Mouse (Mus musculus): ENCODE data around the gene Pde6d. TPM values are rescaled to one million over a fixed set of nuclear protein-coding genes. Genes with fewer than 3 reads are reported as not detected.

Pde6d gene
- 115 and 122 TPM in 2 replicates for polyA plus RNA-seq (2015; fragmentation: Nextera tagmentation; extraction: Ambion mirVana)

DNA sequence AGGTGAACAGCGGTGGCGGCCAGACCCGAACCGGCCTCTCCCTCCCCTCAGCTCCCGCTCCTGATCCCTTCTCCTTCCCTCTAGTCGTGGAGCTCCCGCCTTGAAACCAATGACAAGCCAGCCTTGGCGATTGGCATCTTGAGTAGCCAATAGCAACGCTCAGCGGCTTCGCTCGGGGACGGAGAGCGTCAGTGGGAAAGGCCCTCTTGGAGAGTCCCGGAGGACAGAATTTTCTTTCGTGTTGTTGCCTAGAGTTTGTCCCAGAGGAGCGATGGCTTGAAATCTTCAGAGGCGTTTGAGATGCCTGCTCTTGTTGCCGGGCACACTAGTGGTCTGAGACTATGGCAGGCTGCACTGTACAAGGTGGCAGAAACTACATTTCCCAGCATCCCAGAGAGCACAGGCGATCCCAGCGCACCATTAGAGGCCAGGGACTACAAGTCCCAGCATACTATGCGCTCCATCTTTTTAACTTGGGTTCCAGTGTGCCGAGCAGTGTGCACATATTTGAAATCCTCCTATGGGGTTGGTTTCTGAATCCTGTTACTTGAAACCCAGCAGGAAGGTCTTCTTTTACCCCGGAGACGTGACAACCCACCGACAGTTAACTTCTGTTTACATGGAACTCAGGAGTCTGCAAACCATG is at the start of gene Pde6d, which contains the start of gene Cops7b:
TSS of gene Pde6d (minus strand) at position 179 of the 646 bp plus-strand sequence.
TSS of gene Cops7b (plus strand) at position 454 of the 646 bp plus-strand sequence.
- Histone ChIP-seq H3K27me3 (no peaks in the 10 kb centered on the region), H3K4me1 (replicated peaks) (peaks cover 17% of the 10 kb centered on the region), H3K36me3 (no peaks in the 10 kb centered on the region), H3K9me3 (no peaks in the 10 kb centered on the region), H3K27ac (replicated peaks) (peak within 1 kb of the TSS; percentile 82), H3K4me2 (peak within 1 kb of the TSS; percentile 88), H3K4me3 (peak within 1 kb of the TSS; percentile 92), H3K9ac (peak within 1 kb of the TSS; percentile 86)
- peak; percentile 98 for ATAC-seq (ENCODE audit: low FRiP score, low read depth)
- WGBS, result 0% methylated on average over 26 of the region's 26 CpGs

DNA sequence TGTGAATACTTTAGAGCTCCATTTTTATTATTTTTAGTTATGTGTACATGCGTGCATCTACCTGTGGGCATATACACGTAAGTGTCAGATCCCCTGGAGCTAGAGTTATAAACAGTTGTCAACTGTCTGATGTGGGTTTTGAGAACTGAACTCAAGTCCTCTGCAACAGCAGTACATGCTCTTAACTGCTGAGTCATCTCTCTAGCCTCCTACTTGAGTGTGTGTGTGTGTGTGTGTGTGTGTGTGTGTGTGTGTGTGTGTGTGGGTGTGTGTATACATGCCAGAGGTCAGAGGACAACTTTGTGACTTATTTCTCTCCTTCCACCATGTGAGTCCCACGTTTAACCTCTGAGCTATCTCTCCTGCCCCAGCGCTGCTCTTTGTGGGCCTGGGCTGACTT is 48.1 kb upstream of the Pde6d start:
- Histone ChIP-seq H3K4me2 (no peak overlapping the region), H3K9me3 (no peaks in the 10 kb centered on the region), H3K9ac (no peak overlapping the region), H3K27ac (replicated peaks) (no peak overlapping the region), H3K27me3 (no peaks in the 10 kb centered on the region), H3K36me3 (no peaks in the 10 kb centered on the region), H3K4me1 (replicated peaks) (peaks cover 17% of the 10 kb centered on the region), H3K4me3 (no peak overlapping the region)
- no peak for ATAC-seq (ENCODE audit: low FRiP score, low read depth)
- WGBS, result 80% methylated on average over 4 of the region's 4 CpGs

- Histone ChIP-seq H3K9ac (no peak overlapping the region), H3K27ac (replicated peaks) (no peak overlapping the region), H3K4me3 (no peak overlapping the region), H3K4me1 (replicated peaks) (peaks cover 17% of the 10 kb centered on the region), H3K27me3 (no peaks in the 10 kb centered on the region), H3K36me3 (no peaks in the 10 kb centered on the region), H3K4me2 (no peak overlapping the region), H3K9me3 (no peaks in the 10 kb centered on the region)
- WGBS, result 57% methylated on average over 4 of the region's 4 CpGs
- no peak for ATAC-seq (ENCODE audit: low FRiP score, low read depth)
These were observed 47.5 kb upstream of the Pde6d start for GRCm38 (mm10) chr1:86629936-86630335.

DNA sequence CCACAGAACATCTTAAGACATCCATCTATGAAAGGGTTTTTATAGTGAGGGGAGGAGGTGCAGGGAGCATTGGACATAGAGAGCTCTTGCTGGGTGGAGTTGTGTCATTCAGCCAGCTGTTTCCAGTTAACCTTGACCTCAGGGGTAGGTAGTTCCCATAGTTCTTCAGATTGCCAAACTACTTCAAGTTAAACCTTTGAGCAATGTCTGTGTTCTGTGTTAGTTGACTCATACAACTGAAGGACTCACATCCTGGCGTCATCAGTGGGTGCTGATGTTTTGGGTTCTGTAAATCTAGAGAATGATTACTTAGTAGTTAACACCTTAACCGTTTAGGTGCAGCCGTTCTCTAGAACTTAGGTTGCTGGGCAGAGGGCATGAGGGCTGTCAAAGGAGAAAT is 45.8 kb upstream of the Pde6d start:
- WGBS, result 88% methylated on average over 3 of the region's 3 CpGs
- Histone ChIP-seq H3K9me3 (no peaks in the 10 kb centered on the region), H3K9ac (no peak overlapping the region), H3K4me1 (replicated peaks) (peaks cover 4% of the 10 kb centered on the region; the same call in 1 of the 2 replicates), H3K4me3 (no peak overlapping the region), H3K27me3 (no peaks in the 10 kb centered on the region), H3K36me3 (no peaks in the 10 kb centered on the region), H3K27ac (replicated peaks) (no peak overlapping the region), H3K4me2 (no peak overlapping the region)
- ATAC-seq (ENCODE audit: low FRiP score, low read depth), result no peak

DNA sequence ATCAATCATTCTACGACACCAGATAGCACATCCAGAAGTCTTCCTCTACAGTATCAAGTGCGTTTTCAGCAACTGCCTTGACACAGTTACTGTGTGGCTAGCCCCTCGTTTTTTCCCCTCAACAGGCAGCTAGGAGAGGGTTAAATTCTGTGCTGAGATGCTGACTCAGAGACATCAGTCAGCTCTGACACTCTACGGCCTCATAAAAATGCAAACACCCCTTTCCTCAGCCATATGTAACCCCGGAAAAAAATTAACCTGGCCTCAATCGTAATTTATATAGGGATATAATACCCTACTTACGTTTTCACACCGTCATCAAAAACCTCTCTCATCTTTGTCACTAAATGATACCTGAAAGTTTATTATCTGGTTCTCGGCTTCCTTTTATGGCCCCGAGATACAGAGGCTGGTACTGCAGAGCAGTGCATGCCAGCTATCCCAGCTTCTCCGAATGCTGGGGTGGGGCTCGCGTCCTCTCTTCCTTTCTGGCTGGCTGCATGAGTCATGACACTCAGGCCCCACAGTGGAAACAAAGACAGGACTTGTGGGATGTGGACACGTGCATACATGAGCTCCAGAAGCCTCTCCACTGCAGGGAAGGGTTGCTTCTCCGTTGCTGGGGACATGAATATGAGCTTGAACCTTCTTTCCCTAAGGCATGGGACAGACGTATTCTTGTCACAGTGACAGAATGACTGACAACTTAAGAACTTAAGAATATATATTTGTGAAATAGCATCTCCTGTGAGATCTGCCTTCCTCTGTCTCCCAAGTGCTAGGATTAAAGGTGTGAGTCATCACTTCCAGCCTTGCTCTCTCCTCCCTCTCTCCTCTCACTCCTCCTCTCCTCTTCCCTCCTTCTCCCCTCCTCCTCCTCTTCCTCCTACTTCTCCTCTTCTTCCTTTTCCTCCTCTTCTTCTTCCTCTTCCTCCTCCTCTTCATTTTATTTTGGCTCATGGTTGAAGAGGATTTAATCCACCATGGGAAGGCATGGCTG is 40.9 kb upstream of the Pde6d start:
- Histone ChIP-seq H3K4me2 (no peak overlapping the region), H3K9me3 (no peaks in the 10 kb centered on the region), H3K36me3 (no peaks in the 10 kb centered on the region), H3K27ac (replicated peaks) (no peak overlapping the region), H3K9ac (no peak overlapping the region), H3K27me3 (no peaks in the 10 kb centered on the region), H3K4me3 (no peak overlapping the region), H3K4me1 (replicated peaks) (no peaks in the 10 kb centered on the region)
- 59% methylated on average over 16 of the region's 16 CpGs for WGBS
- no peak for ATAC-seq (ENCODE audit: low FRiP score, low read depth)

DNA sequence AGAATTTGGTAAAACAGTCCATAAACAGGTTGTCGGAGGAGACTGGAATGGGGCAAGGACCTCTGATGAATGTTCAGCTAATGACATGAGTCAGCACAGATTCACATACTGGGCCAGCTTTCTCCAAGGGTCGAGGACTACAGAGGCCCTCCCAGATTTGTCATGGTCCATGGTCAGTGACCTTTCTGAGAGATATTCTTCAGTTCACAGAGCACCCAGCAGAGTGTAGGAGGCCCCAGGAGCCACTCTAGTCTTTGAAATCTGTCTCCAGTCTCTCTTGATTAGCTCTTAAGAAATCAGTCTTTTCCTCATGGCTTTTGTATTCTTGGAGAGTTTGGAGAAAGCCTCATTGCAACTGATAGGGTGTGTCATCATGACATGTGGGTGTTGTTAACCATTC is 39.9 kb upstream of the Pde6d start:
- no peaks in the 10 kb centered on the region for H3K27me3 ChIP-seq
- no peak for ATAC-seq (ENCODE audit: low FRiP score, low read depth)
- no peak overlapping the region for H3K9ac ChIP-seq
- no peak overlapping the region for H3K4me3 ChIP-seq
- WGBS, result 61% methylated on average over 2 of the region's 2 CpGs
- H3K4me2 ChIP-seq, result no peak overlapping the region
- H3K4me1 ChIP-seq (replicated peaks), result no peaks in the 10 kb centered on the region
- no peaks in the 10 kb centered on the region for H3K36me3 ChIP-seq
- H3K9me3 ChIP-seq, result no peaks in the 10 kb centered on the region
- no peak overlapping the region for H3K27ac ChIP-seq (replicated peaks)

DNA sequence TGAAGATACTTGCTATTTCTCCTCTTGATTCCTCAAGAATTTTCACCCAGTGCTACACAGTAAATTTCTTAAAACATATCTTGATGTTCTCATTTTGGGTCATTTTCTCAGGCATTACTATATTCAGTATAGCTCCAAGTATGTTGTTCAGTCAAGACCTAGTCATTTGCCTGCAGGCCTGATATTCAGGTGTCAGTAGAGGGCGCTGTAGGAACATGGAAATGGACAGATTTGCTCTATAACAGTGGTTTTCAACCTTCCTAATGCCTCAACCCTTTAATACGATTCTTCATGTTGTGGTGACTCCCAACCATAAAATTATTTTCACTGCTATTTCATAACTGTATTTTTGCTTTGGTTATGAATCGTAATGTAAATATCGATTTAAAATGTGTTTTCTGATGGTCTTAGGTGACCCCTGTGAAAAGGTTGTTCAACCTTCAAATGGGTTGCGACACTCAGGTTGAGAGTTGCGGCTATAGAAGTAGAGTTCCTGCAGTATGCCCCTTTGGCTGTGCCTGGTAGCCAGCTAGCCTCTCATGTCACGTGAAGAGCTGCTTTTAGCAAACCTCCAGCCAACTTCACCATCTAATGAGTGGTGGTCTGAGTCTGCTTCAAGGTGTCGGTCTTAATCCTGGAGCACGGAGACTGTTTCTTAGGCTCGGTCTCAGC is 36.2 kb upstream of the Pde6d start:
- Histone ChIP-seq H3K4me1 (replicated peaks) (no peaks in the 10 kb centered on the region), H3K27me3 (no peaks in the 10 kb centered on the region), H3K9ac (no peak overlapping the region), H3K4me3 (no peak overlapping the region), H3K27ac (replicated peaks) (no peak overlapping the region), H3K9me3 (no peaks in the 10 kb centered on the region), H3K36me3 (no peaks in the 10 kb centered on the region), H3K4me2 (no peak overlapping the region)
- ATAC-seq (ENCODE audit: low FRiP score, low read depth), result peak; percentile 65; the same call in 1 of the 2 replicates
- 58% methylated on average over 10 of the region's 10 CpGs for WGBS

DNA sequence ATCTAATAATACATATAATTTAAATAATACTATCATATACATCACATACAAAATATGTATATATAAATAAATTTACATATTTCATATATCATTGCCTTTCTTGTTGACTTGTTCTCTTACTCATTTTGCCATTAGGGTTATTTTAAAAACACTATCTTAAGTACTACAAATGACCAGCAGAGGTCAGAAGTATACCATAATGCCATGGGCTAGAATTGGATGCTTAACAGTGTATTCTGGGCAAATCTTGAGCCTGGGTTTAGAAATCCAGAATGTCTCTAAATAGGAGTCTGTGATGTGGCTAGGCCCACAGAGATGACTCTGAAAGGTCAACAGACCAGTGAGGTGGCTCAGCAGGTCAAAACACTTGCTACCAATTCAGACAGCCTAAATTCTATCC is 31.8 kb upstream of the Pde6d start:
- H3K4me1 ChIP-seq (replicated peaks), result no peaks in the 10 kb centered on the region
- H3K4me2 ChIP-seq, result no peak overlapping the region
- H3K9me3 ChIP-seq, result no peaks in the 10 kb centered on the region
- peak; percentile 49; the same call in 1 of the 2 replicates for ATAC-seq (ENCODE audit: low FRiP score, low read depth)
- H3K27ac ChIP-seq (replicated peaks), result no peak overlapping the region
- no peak overlapping the region for H3K9ac ChIP-seq
- no peak overlapping the region for H3K4me3 ChIP-seq
- H3K36me3 ChIP-seq, result no peaks in the 10 kb centered on the region
- no peaks in the 10 kb centered on the region for H3K27me3 ChIP-seq

DNA sequence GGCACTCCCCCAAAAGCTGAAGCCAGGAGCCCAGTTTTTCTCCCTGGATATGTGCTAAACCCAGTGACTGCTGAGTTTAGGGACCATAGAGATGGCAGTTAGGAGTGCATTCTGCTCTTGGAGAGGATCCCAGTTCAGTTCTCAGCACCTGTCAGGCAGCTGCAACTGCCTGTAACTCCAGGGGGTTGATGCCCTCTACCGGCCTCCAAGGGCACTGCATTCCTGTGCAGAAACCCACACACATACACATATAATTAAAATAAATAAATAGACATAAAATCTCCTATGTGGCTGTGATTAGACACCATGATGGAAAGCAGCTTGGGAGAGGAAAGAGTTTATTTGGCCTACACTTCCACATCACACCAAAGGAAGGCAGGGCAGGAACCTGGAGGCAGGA is 29.7 kb upstream of the Pde6d start:
- Histone ChIP-seq H3K27me3 (no peaks in the 10 kb centered on the region), H3K4me1 (replicated peaks) (no peaks in the 10 kb centered on the region), H3K4me2 (no peak overlapping the region), H3K9me3 (no peaks in the 10 kb centered on the region), H3K27ac (replicated peaks) (no peak overlapping the region), H3K4me3 (no peak overlapping the region), H3K36me3 (peaks cover 11% of the 10 kb centered on the region; the same call in 1 of the 2 replicates), H3K9ac (no peak overlapping the region)
- ATAC-seq (ENCODE audit: low FRiP score, low read depth), result no peak
- 42% methylated on average over 1 of the region's 1 CpGs for WGBS

GRCm38 (mm10) chr1:86610954-86611353 is 28.5 kb upstream of the Pde6d start:
- Histone ChIP-seq H3K9me3 (no peaks in the 10 kb centered on the region), H3K9ac (no peak overlapping the region), H3K36me3 (peaks cover 18% of the 10 kb centered on the region), H3K4me3 (no peak overlapping the region), H3K4me2 (no peak overlapping the region), H3K4me1 (replicated peaks) (no peaks in the 10 kb centered on the region), H3K27me3 (no peaks in the 10 kb centered on the region), H3K27ac (replicated peaks) (no peak overlapping the region)
- ATAC-seq (ENCODE audit: low FRiP score, low read depth), result no peak
- 77% methylated on average over 1 of the region's 1 CpGs for WGBS

DNA sequence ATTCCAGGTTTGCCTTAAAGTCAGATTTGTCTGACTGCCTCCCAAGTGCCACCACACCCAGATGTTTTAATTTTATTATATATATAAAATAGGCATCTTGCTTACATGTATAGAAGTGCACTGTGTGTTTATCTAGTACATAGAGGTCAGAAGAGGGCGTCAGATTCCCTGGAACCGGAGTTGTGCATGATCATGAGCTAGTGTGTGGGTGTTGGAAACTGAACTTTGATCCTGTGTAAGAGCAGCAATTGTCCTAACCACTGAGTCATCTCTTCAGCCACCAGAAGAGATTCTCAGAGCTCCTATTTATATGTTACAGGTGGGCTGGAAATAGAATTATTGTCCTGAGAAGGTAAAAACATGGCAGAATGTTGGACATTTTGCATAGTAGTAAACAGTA is 17.7 kb upstream of the Pde6d start:
- Histone ChIP-seq H3K4me1 (replicated peaks) (no peaks in the 10 kb centered on the region), H3K27me3 (no peaks in the 10 kb centered on the region), H3K4me3 (no peak overlapping the region), H3K36me3 (peaks cover 61% of the 10 kb centered on the region), H3K9me3 (no peaks in the 10 kb centered on the region), H3K27ac (replicated peaks) (no peak overlapping the region), H3K9ac (no peak overlapping the region), H3K4me2 (no peak overlapping the region)
- 96% methylated on average over 2 of the region's 2 CpGs for WGBS
- no peak for ATAC-seq (ENCODE audit: low FRiP score, low read depth)

- Histone ChIP-seq H3K9ac (no peak overlapping the region), H3K4me3 (no peak overlapping the region), H3K4me1 (replicated peaks) (no peaks in the 10 kb centered on the region), H3K36me3 (peaks cover 57% of the 10 kb centered on the region), H3K27me3 (no peaks in the 10 kb centered on the region), H3K9me3 (no peaks in the 10 kb centered on the region), H3K4me2 (no peak overlapping the region), H3K27ac (replicated peaks) (no peak overlapping the region)
- 77% methylated on average over 3 of the region's 3 CpGs for WGBS
- ATAC-seq (ENCODE audit: low FRiP score, low read depth), result no peak; the same call in 1 of the 2 replicates
These were observed 16.1 kb upstream of the Pde6d start for GRCm38 (mm10) chr1:86598516-86598915.
